Mouse (Mus musculus) heart, postnatal 0 days (tissue): ENCODE data around the gene Rfng.

Experiments
- CTCF ChIP-seq: IDR thresholded peaks from 2 replicates; pipeline ENCODE4 v1.5.1; 2016; ENCODE audit warnings: antibody characterized with exemption, control low read depth, low read depth
- EP300 ChIP-seq: IDR thresholded peaks from 2 replicates; pipeline ENCODE4 v1.6.1; 2016; ENCODE audit warnings: antibody characterized with exemption, low read depth

GRCm38 (mm10) chr11:120829757-120830532 is 45.9 kb upstream of the Rfng start:
- TF ChIP-seq CTCF (no peak), EP300 (no peak)
